Mouse (Mus musculus) lung, postnatal 0 days (tissue): ENCODE measurements around the gene Gm8797. TPM values are rescaled to one million over a fixed set of nuclear protein-coding genes. Genes with fewer than 3 reads are reported as not detected.
"Not testable (repeated sequence)": the region's sequence is repeated elsewhere in the genome, so short reads cannot be mapped to it uniquely, and the experiment has no call there.

Experiments used
- ATAC-seq: fragments of 200-750 bp; cut with Nextera tagmentation; 2 replicates; pipeline ENCODE4 v1.8.0; 2017; ENCODE audit warnings: moderate library complexity
- DNase-seq: peaks from one replicate; pipeline ENCODE4 v3.0.0-alpha.2; 2016; ENCODE audit warnings: low spot score
- H3K27ac ChIP-seq: fragments of 300-500 bp; sonication (generic); 2 replicates; pipeline ENCODE4 v1.5.1; 2014; ENCODE audit warnings: antibody characterized with exemption, mild to moderate bottlenecking, low read length, mixed read lengths
- H3K27me3 ChIP-seq: fragments of 300-500 bp; sonication (generic); replicated peaks from 2 replicates; pipeline ENCODE4 v1.6.1; 2014; ENCODE audit warnings: low read length, mixed read lengths; ENCODE audit not compliant: insufficient read depth
- H3K36me3 ChIP-seq: fragments of 300-500 bp; sonication (generic); 2 replicates; pipeline ENCODE4 v1.6.1; 2014; ENCODE audit warnings: low read length, mixed read lengths; ENCODE audit not compliant: insufficient read depth
- H3K4me1 ChIP-seq: fragments of 300-500 bp; sonication (generic); 2 replicates; pipeline ENCODE4 v1.6.1; 2014; ENCODE audit warnings: antibody characterized with exemption, low read depth, low read length, mixed read lengths; ENCODE audit not compliant: insufficient read depth
- H3K4me2 ChIP-seq: fragments of 300-500 bp; sonication (generic); replicated peaks from 2 replicates; pipeline ENCODE4 v1.6.1; 2014; ENCODE audit warnings: low read depth, mild to moderate bottlenecking, low read length, moderate library complexity, mixed read lengths
- H3K4me3 ChIP-seq: fragments of 300-500 bp; sonication (generic); 2 replicates; pipeline ENCODE4 v1.5.1; 2014; ENCODE audit warnings: low read depth, low read length
- H3K9ac ChIP-seq: fragments of 300-500 bp; sonication (generic); replicated peaks from 2 replicates; pipeline ENCODE4 v1.6.1; 2014; ENCODE audit warnings: low read depth, mild to moderate bottlenecking
- H3K9me3 ChIP-seq: fragments of 300-500 bp; sonication (generic); 2 replicates; pipeline ENCODE4 v1.6.1; 2016; ENCODE audit warnings: low read length, mixed read lengths
- CTCF ChIP-seq: IDR thresholded peaks from 2 replicates; pipeline ENCODE4 v1.5.1; 2016; ENCODE audit warnings: antibody characterized with exemption, mild to moderate bottlenecking
- EP300 ChIP-seq: IDR thresholded peaks from 2 replicates; pipeline ENCODE4 v1.6.1; 2016; ENCODE audit warnings: antibody characterized with exemption, mild to moderate bottlenecking, control low read depth
- WGBS: fragments of 180-500 bp; shearing (Covaris S2); extraction: QIAGEN DNeasy Blood & Tissue Kit; methylation state at CpG from one replicate; pipeline ENCODE4 v1.1.7; 2014; 5-methylcytosine and 5-hydroxymethylcytosine counted together
- polyA plus RNA-seq: library from polyadenylated mRNA; unstranded; fragments of >200 nt; fragmentation: Nextera tagmentation; extraction: Ambion mirVana; gene quantifications from 2 replicates; pipeline ENCODE4 v1.2.1, GENCODE M21; 2015

The Gm8797 gene
- 11.0 and 14.7 TPM in 2 replicates for polyA plus RNA-seq

DNA sequence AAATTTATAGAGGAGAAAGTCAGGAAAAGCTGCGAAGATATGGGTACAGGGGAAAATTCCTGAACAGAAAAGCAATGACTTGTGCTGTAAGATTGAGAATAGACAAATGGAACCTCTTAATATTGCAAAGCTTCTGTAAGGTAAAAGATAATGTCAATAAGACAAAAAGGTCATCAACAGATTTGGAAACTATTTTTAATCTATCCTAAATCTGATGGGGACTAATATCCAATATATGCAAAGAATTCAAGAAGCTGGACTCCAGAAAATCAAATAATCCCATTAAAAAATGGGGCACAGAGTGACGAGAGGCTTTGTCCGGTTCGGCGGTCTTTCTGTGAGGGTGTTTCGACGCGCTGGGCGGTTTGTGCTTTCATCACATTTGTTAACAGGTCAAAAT is at the start of gene Gm8797:
Gene Gm8797, plus strand, starts transcription at position 301 of the 400 bp plus-strand sequence.
- not testable (repeated sequence) for H3K36me3 ChIP-seq, H3K9ac ChIP-seq, H3K27me3 ChIP-seq, H3K4me1 ChIP-seq, H3K27ac ChIP-seq, DNase-seq, H3K4me3 ChIP-seq, H3K9me3 ChIP-seq, H3K4me2 ChIP-seq, ATAC-seq
- WGBS: 97% methylated on average over 9 of the region's 9 CpGs

DNA sequence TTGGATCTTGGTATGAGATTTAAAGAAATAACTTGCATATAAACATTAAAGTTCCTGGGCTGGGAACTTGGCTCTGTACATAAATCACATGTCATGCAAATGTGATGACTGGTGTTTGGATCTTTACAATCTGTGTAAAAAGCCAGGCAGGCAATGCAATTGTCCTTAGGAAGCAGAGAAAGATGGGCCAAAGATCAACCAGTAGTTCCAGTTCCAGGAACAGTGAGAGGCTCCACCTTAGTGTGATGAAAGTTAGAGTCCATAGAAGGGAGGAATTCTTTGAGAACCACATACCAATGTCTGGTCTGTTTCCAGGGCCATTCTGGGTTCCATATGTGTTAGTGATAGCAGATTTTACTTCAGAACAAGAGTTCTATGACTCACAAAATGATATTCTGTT is 36.1 kb upstream of the Gm8797 start:
- no peak for TF ChIP-seq EP300
- no peak for TF ChIP-seq CTCF
- H3K4me3 ChIP-seq: no peak overlapping the region
- no peaks in the 10 kb centered on the region for H3K36me3 ChIP-seq
- H3K9me3 ChIP-seq: no peaks in the 10 kb centered on the region
- no peak overlapping the region for H3K27ac ChIP-seq
- H3K4me2 ChIP-seq: no peak overlapping the region
- no peaks in the 10 kb centered on the region for H3K4me1 ChIP-seq
- no peak overlapping the region for H3K9ac ChIP-seq
- ATAC-seq: no peak
- H3K27me3 ChIP-seq: no peaks in the 10 kb centered on the region
- DNase-seq: no peak

DNA sequence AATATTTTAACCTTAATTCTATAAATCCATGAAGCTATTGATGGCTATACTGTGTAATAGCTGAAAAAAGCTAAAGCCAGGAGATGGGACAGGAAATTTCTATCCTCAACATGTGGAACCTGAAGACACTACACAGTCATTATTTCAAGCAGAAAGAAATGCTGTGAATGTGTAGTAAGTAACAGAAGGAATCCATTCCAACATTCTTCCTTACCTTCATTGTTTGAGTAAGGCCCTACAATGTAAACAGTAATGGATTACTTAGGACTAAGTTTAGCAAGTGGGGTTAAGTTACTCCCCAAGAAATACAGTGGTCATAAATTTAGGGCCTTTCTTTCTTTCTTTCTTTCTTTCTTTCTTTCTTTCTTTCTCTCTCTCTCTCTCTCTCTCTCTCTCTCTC is 17.7 kb upstream of the Gm8797 start:
- Histone ChIP-seq H3K36me3 (no peaks in the 10 kb centered on the region), H3K4me3 (no peak overlapping the region), H3K4me2 (no peak overlapping the region), H3K4me1 (no peaks in the 10 kb centered on the region), H3K27ac (no peak overlapping the region), H3K27me3 (no peaks in the 10 kb centered on the region), H3K9me3 (no peaks in the 10 kb centered on the region), H3K9ac (no peak overlapping the region)
- TF ChIP-seq EP300 (no peak), CTCF (no peak)
- DNase-seq (no peak), ATAC-seq (no peak)

DNA sequence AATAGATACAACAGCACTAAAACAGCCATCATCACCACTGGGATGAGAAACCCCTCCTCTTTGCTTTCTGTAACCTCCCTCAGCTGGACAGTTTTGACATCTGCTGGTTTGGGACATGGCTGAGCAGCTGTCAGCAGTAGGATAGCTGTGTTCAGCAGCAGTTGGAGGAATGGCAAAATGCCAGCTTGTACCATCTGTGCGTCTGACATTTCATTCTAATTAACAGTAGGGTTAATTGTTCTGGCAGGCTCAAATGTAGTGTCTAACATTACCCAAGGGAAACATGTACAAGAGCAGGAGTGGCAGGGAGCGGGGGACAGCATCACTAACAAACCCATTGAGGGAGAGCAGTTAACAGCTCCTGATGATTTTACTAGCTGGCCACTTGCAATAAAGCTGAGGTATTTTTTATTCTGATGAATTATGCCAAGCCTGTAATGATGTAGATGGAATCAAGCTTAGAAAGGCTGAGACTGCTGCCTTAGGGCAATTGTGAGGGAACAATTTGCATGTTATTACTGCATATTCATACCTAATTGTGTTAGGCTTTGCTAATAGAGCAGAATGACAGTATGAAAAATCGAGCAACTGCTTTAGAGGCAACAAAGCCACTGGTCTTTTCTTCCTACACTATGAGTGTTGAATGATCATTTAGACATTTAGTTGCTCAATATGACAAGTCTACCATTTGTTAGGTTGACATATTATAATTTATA is 4.3 kb downstream of the Gm8797 start:
- TF ChIP-seq EP300 (no peak), CTCF (no peak)
- ATAC-seq (no peak), DNase-seq (peak; percentile 16)
- Histone ChIP-seq H3K9me3 (no peaks in the 10 kb centered on the region), H3K27me3 (no peaks in the 10 kb centered on the region), H3K4me1 (no peaks in the 10 kb centered on the region), H3K36me3 (no peaks in the 10 kb centered on the region), H3K27ac (no peak overlapping the region), H3K4me3 (no peak overlapping the region), H3K9ac (no peak overlapping the region), H3K4me2 (no peak overlapping the region)
- 46% methylated on average over 3 of the region's 3 CpGs for WGBS

DNA sequence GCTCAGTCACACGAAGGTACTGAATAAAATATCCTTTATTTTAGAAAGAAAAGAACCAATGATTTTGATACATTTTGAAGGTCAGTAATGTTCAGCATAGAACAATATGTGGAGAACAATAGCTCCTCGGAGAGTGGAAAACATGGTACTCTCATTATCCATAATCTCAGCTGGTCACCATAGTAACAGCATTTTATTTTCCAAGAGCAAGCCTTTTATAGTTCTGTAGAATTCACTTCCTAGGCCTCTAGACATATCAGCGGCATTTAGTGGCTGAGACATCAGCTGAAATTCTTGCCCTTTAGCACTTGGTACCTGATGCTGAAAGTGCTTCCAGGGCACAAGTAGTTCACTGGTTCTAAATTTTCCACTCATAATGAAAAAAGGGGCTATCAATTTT is 15.7 kb downstream of the Gm8797 start:
- DNase-seq: no peak
- ATAC-seq: no peak
- Histone ChIP-seq H3K9ac (no peak overlapping the region), H3K4me1 (no peaks in the 10 kb centered on the region), H3K4me3 (no peak overlapping the region), H3K9me3 (no peaks in the 10 kb centered on the region), H3K27me3 (no peaks in the 10 kb centered on the region), H3K36me3 (no peaks in the 10 kb centered on the region), H3K27ac (no peak overlapping the region), H3K4me2 (no peak overlapping the region)
- WGBS: 83% methylated on average over 3 of the region's 3 CpGs
- TF ChIP-seq EP300 (no peak), CTCF (no peak)

DNA sequence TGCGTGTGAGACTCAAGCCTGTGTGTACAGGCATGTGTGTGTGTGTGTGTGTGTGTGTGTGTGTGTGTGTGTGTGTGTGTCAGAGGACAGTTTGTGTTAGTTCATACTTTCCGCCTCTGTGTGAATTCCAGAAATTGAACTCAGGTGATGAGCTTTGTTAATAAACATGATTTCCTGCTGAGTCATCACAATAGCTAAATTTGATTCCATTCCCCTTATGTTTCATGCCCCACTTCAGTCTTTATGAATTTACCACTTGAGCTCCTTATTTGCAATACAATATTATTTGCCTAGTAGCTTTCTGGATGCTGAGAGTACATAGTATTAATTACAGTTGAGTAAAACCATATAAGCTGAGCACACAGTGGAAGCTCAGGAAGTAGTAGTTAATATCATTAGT is 26.3 kb downstream of the Gm8797 start:
- H3K27ac ChIP-seq: no peak overlapping the region
- DNase-seq: no peak
- no peak overlapping the region for H3K9ac ChIP-seq
- H3K27me3 ChIP-seq: no peaks in the 10 kb centered on the region
- TF ChIP-seq CTCF (no peak), EP300 (no peak)
- no peak for ATAC-seq
- no peak overlapping the region for H3K4me2 ChIP-seq
- WGBS: 83% methylated on average over 2 of the region's 2 CpGs
- H3K36me3 ChIP-seq: no peaks in the 10 kb centered on the region
- no peaks in the 10 kb centered on the region for H3K9me3 ChIP-seq
- H3K4me1 ChIP-seq: no peaks in the 10 kb centered on the region
- no peak overlapping the region for H3K4me3 ChIP-seq
